Mouse (Mus musculus) limb, embryonic 11.5 days (tissue): ENCODE results near the gene Fam169b. TPM values are rescaled to one million over a fixed set of nuclear protein-coding genes. Genes with fewer than 3 reads are reported as not detected.

Source experiments
- ATAC-seq: fragments of 200-750 bp; cut with Nextera tagmentation; 2 replicates; pipeline ENCODE4 v1.8.0; 2017; ENCODE audit warnings: low read depth; ENCODE audit not compliant: insufficient number of reproducible peaks, low FRiP score, low TSS enrichment
- DNase-seq: peaks from one replicate; pipeline ENCODE4 v3.0.0-alpha.2; 2015; ENCODE audit warnings: low spot score
- H3K27ac ChIP-seq: fragments of 300-500 bp; sonication (generic); replicated peaks from 2 replicates; pipeline ENCODE4 v1.5.1; 2014; ENCODE audit warnings: low read depth, mild to moderate bottlenecking, low read length
- H3K27me3 ChIP-seq: fragments of 300-500 bp; sonication (generic); 2 replicates; pipeline ENCODE4 v1.6.1; 2014; ENCODE audit warnings: mild to moderate bottlenecking, low read length, mixed read lengths; ENCODE audit not compliant: control insufficient read depth, insufficient read depth
- H3K36me3 ChIP-seq: fragments of 300-500 bp; sonication (generic); 2 replicates; pipeline ENCODE4 v1.6.1; 2014; ENCODE audit warnings: mild to moderate bottlenecking, low read length, moderate library complexity, mixed read lengths; ENCODE audit not compliant: control insufficient read depth, insufficient read depth
- H3K4me1 ChIP-seq: fragments of 300-500 bp; sonication (generic); 2 replicates; pipeline ENCODE4 v1.6.1; 2014; ENCODE audit warnings: low read length, mixed read lengths; ENCODE audit not compliant: control insufficient read depth, insufficient read depth
- H3K4me2 ChIP-seq: fragments of 300-500 bp; sonication (generic); 2 replicates; pipeline ENCODE4 v1.6.1; 2014; ENCODE audit warnings: low read depth, mild to moderate bottlenecking, moderate library complexity; ENCODE audit not compliant: severe bottlenecking
- H3K4me3 ChIP-seq: fragments of 300-500 bp; sonication (generic); 2 replicates; pipeline ENCODE4 v1.5.1; 2014; ENCODE audit warnings: low read depth, low read length
- H3K9ac ChIP-seq: fragments of 300-500 bp; sonication (generic); 2 replicates; pipeline ENCODE4 v1.6.1; 2014; ENCODE audit warnings: mild to moderate bottlenecking, low read length
- H3K9me3 ChIP-seq: fragments of 300-500 bp; sonication (generic); 2 replicates; pipeline ENCODE4 v1.6.1; 2016; ENCODE audit warnings: low read length; ENCODE audit not compliant: control insufficient read depth
- WGBS: fragments of 180-500 bp; shearing (Covaris S2); extraction: QIAGEN DNeasy Blood & Tissue Kit; methylation state at CpG from one replicate; pipeline ENCODE4 v1.1.7; 2014; 5-methylcytosine and 5-hydroxymethylcytosine counted together
- polyA plus RNA-seq: library from polyadenylated mRNA; unstranded; fragments of >200 nt; fragmentation: Nextera tagmentation; extraction: Ambion mirVana; gene quantifications from 2 replicates; pipeline ENCODE4 v1.2.1, GENCODE M21; 2014

Fam169b gene
- 1.5 and 2.0 TPM in 2 replicates for polyA plus RNA-seq

- H3K9ac ChIP-seq, result no peak within 1 kb of the TSS
- H3K36me3 ChIP-seq, result no peaks in the 10 kb centered on the region
- H3K4me3 ChIP-seq, result no peak within 1 kb of the TSS
- H3K4me1 ChIP-seq, result peaks cover 20% of the 10 kb centered on the region
- no peak within 1 kb of the TSS for H3K4me2 ChIP-seq
- no peak within 1 kb of the TSS for H3K27ac ChIP-seq
- no peak for DNase-seq
- 0 out of 2 replicates have a peak, but pooled peaks cover 2% of the 10 kb centered on the region for H3K27me3 ChIP-seq
- no peak for ATAC-seq
- H3K9me3 ChIP-seq, result no peaks in the 10 kb centered on the region
Observed at GRCm38 (mm10) chr7:68273515-68273914, at the start of gene Fam169b. Fam169b (plus strand) TSS chr7:68273839.

DNA sequence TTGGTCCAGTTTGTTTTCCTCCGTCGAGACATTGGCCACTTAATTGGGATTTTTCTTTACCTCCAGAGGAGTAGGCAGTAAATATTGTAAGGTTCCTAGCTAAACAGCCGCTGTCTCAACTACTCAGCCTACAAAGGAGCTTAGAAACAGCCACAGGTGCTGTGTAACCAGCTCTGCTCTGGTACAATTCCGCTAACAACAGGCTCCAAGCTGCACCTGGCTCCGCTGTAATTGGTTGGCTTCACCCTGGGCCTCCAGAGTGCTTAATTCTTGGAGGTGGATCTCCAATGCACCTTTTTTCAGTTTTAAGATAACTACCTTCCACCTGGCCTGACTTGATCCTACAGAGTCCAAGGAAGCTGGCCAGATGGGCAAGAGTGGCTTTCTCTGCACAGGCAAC, 49.6 kb upstream of the Fam169b start:
- DNase-seq (no peak), ATAC-seq (no peak)
- Histone ChIP-seq H3K4me3 (no peak overlapping the region), H3K4me2 (no peak overlapping the region), H3K9me3 (no peaks in the 10 kb centered on the region), H3K27me3 (no peaks in the 10 kb centered on the region), H3K27ac (no peak overlapping the region; the same call in 1 of the 2 replicates), H3K9ac (no peak overlapping the region), H3K4me1 (peaks cover 22% of the 10 kb centered on the region), H3K36me3 (peaks cover 6% of the 10 kb centered on the region; the same call in 1 of the 2 replicates)
- 71% methylated on average over 5 of the region's 5 CpGs for WGBS

DNA sequence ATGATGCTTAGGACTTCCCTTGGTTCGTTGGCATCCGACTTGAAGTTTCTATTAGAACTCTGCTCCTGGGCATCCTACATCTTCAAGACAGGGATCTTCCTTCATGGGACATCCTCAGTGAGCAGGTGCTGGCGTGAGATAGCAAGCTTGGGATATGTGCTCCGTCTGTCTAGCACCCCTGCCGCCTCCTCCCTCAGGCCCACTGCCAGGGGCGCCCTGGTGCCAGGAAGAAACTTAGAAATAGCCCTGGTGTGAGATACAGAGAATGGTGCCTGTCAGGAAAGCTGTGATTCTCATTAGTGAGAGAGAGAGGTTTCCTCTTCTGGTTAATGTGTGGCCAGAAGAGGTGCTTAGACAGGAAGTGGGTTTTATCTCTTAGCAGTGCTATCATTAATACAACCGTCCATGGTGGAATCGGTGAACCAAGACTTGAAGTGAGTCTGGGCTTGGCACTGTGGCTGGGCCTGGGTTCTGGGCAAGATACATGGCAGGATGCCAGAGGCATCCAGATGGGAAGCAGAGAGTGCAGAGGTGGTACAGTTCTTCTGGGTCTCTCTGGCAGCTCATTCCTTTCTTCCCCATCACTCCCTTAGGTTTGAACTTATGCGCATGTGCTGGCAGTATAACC, 48.1 kb upstream of the Fam169b start:
- H3K9me3 ChIP-seq, result no peaks in the 10 kb centered on the region
- DNase-seq, result no peak
- H3K27ac ChIP-seq, result no peak overlapping the region
- H3K4me3 ChIP-seq, result no peak overlapping the region
- peaks cover 22% of the 10 kb centered on the region for H3K4me1 ChIP-seq
- H3K4me2 ChIP-seq, result no peak overlapping the region
- WGBS, result 91% methylated on average over 9 of the region's 9 CpGs
- H3K9ac ChIP-seq, result no peak overlapping the region
- no peaks in the 10 kb centered on the region for H3K27me3 ChIP-seq
- ATAC-seq, result no peak
- peaks cover 12% of the 10 kb centered on the region; the same call in 1 of the 2 replicates for H3K36me3 ChIP-seq

DNA sequence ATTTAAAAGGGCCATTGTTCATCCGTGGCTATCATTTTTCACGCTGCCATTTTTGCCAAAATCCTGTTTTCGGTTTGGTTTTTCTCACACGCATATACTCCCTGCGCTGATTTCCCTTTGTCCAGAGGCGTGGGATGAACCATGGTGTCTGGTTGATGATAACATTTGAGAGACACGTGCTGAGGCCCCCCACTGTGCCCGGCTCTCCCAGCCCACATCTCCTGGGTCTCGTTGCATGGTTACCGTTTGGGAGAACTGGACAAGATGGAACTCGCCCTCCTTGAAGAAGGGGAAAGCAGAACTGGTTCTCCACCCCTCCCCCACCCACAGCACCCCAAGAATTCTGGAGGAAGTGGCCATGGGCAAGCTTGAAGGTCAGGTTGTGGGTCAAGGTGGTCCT, 46.6 kb upstream of the Fam169b start:
- no peak for ATAC-seq

GRCm38 (mm10) chr7:68227621-68228020, 46.0 kb upstream of the Fam169b start:
- DNase-seq (no peak), ATAC-seq (no peak)
- no peaks in the 10 kb centered on the region for H3K27me3 ChIP-seq
- no peak overlapping the region for H3K4me3 ChIP-seq
- H3K4me2 ChIP-seq, result no peak overlapping the region
- H3K36me3 ChIP-seq, result peaks cover 12% of the 10 kb centered on the region; the same call in 1 of the 2 replicates
- H3K4me1 ChIP-seq, result peaks cover 22% of the 10 kb centered on the region
- H3K9me3 ChIP-seq, result no peaks in the 10 kb centered on the region
- no peak overlapping the region for H3K27ac ChIP-seq
- 0 out of 2 replicates have a peak overlapping the region, but pooled peaks have one; percentile 30 for H3K9ac ChIP-seq
- WGBS, result 87% methylated on average over 4 of the region's 4 CpGs

More for the DNA sequence above, 46.6 kb upstream of the Fam169b start:
- H3K4me1 ChIP-seq, result peaks cover 22% of the 10 kb centered on the region
- H3K4me3 ChIP-seq, result no peak overlapping the region
- no peak overlapping the region for H3K4me2 ChIP-seq
- no peak overlapping the region for H3K9ac ChIP-seq
- WGBS, result 82% methylated on average over 11 of the region's 11 CpGs
- no peak for DNase-seq
- H3K9me3 ChIP-seq, result no peaks in the 10 kb centered on the region
- no peak overlapping the region for H3K27ac ChIP-seq
- H3K36me3 ChIP-seq, result peaks cover 12% of the 10 kb centered on the region; the same call in 1 of the 2 replicates
- H3K27me3 ChIP-seq, result no peaks in the 10 kb centered on the region

GRCm38 (mm10) chr7:68228491-68228890, 45.1 kb upstream of the Fam169b start:
- ATAC-seq (no peak), DNase-seq (peak; percentile 41)
- H3K36me3 ChIP-seq, result peaks cover 12% of the 10 kb centered on the region; the same call in 1 of the 2 replicates
- no peaks in the 10 kb centered on the region for H3K27me3 ChIP-seq
- H3K4me3 ChIP-seq, result no peak overlapping the region
- no peak overlapping the region for H3K4me2 ChIP-seq
- no peaks in the 10 kb centered on the region for H3K9me3 ChIP-seq
- no peak overlapping the region for H3K9ac ChIP-seq
- WGBS, result 36% methylated on average over 6 of the region's 6 CpGs
- peaks cover 16% of the 10 kb centered on the region for H3K4me1 ChIP-seq
- H3K27ac ChIP-seq, result no peak overlapping the region

- H3K9ac ChIP-seq, result no peak overlapping the region
- WGBS, result 94% methylated on average over 9 of the region's 9 CpGs
- no peaks in the 10 kb centered on the region for H3K9me3 ChIP-seq
- peaks cover 12% of the 10 kb centered on the region; the same call in 1 of the 2 replicates for H3K36me3 ChIP-seq
- peaks cover 17% of the 10 kb centered on the region for H3K4me1 ChIP-seq
- H3K4me2 ChIP-seq, result no peak overlapping the region
- H3K27me3 ChIP-seq, result no peaks in the 10 kb centered on the region
- H3K4me3 ChIP-seq, result no peak overlapping the region
- no peak overlapping the region for H3K27ac ChIP-seq
- DNase-seq (no peak), ATAC-seq (no peak)
Observed at GRCm38 (mm10) chr7:68230831-68231230, 42.8 kb upstream of the Fam169b start.

- Histone ChIP-seq H3K36me3 (peaks cover 6% of the 10 kb centered on the region; the same call in 1 of the 2 replicates), H3K4me2 (no peak overlapping the region), H3K4me1 (peaks cover 15% of the 10 kb centered on the region), H3K27ac (no peak overlapping the region), H3K9me3 (no peaks in the 10 kb centered on the region), H3K4me3 (no peak overlapping the region), H3K9ac (no peak overlapping the region), H3K27me3 (no peaks in the 10 kb centered on the region)
- no peak for DNase-seq
- 94% methylated on average over 5 of the region's 5 CpGs for WGBS
- ATAC-seq, result no peak
Observed at GRCm38 (mm10) chr7:68232521-68232920, 41.1 kb upstream of the Fam169b start.
